Mouse (Mus musculus): ENCODE data around the gene Tanc2.

- TF ChIP-seq CTCF (IDR thresholded peaks at IDR 0.05): no peak
- TF ChIP-seq EP300 (IDR thresholded peaks at IDR 0.05): no peak
Measured at GRCm38 (mm10) chr11:105654616-105655015, 64.8 kb downstream of the Tanc2 start.

All from lung, postnatal 0 days (tissue).